Mouse (Mus musculus) midbrain, embryonic 10.5 days (tissue): ENCODE results near the gene Gipc2. TPM values are rescaled to one million over a fixed set of nuclear protein-coding genes. Genes with fewer than 3 reads are reported as not detected.

Experiments used
- DNase-seq: peaks from one replicate; pipeline ENCODE4 v3.0.0-alpha.2; 2017; ENCODE audit warnings: low spot score
- H3K27ac ChIP-seq: fragments of 300-500 bp; sonication (generic); replicated peaks from 2 replicates; pipeline ENCODE4 v1.5.1; 2016; ENCODE audit warnings: mild to moderate bottlenecking
- H3K27me3 ChIP-seq: fragments of 300-500 bp; sonication (generic); 2 replicates; pipeline ENCODE4 v1.6.1; 2016; ENCODE audit warnings: low read depth, mild to moderate bottlenecking; ENCODE audit not compliant: poor library complexity, severe bottlenecking
- H3K36me3 ChIP-seq: fragments of 300-500 bp; sonication (generic); 2 replicates; pipeline ENCODE4 v1.6.1; 2016; ENCODE audit warnings: mild to moderate bottlenecking, moderate library complexity
- H3K4me1 ChIP-seq: fragments of 300-500 bp; sonication (generic); 2 replicates; pipeline ENCODE4 v1.6.1; 2016
- H3K4me3 ChIP-seq: fragments of 300-500 bp; sonication (generic); 2 replicates; pipeline ENCODE4 v1.5.1; 2016; ENCODE audit warnings: mild to moderate bottlenecking, moderate library complexity
- H3K9me3 ChIP-seq: fragments of 300-500 bp; sonication (generic); replicated peaks from 2 replicates; pipeline ENCODE4 v1.6.1; 2016; ENCODE audit warnings: mild to moderate bottlenecking
- WGBS: fragments of 180-500 bp; shearing (Covaris S2); methylation state at CpG from one replicate; pipeline ENCODE4 v1.1.7; 2016; 5-methylcytosine and 5-hydroxymethylcytosine counted together
- polyA plus RNA-seq: library from polyadenylated mRNA; unstranded; fragments of >200 nt; fragmentation: Nextera tagmentation; extraction: Ambion mirVana; gene quantifications from 2 replicates; pipeline ENCODE4 v1.2.1, GENCODE M21; 2016

The Gipc2 gene
- polyA plus RNA-seq, 1 experiment from 2014 or later: 0.95 TPM

GRCm38 (mm10) chr3:152107149-152108002 is 58.7 kb downstream of the Gipc2 start:
- 29% methylated on average over 30 of the region's 30 CpGs for WGBS
- Histone ChIP-seq H3K9me3 (no peaks in the 10 kb centered on the region), H3K27me3 (peaks cover 58% of the 10 kb centered on the region), H3K4me1 (peaks cover 42% of the 10 kb centered on the region), H3K4me3 (peak overlapping the region; percentile 54), H3K27ac (no peak overlapping the region), H3K36me3 (no peaks in the 10 kb centered on the region)
- peak; percentile 59 for DNase-seq

GRCm38 (mm10) chr3:152106225-152107148 is 59.5 kb downstream of the Gipc2 start:
- peaks cover 42% of the 10 kb centered on the region for H3K4me1 ChIP-seq

GRCm38 (mm10) chr3:152105341-152105740 is 60.7 kb downstream of the Gipc2 start:
- H3K36me3 ChIP-seq: no peaks in the 10 kb centered on the region
- H3K4me1 ChIP-seq: peaks cover 36% of the 10 kb centered on the region
- H3K27me3 ChIP-seq: peaks cover 57% of the 10 kb centered on the region
- H3K9me3 ChIP-seq: no peaks in the 10 kb centered on the region
- 4% methylated on average over 14 of the region's 14 CpGs for WGBS
- 0 out of 2 replicates have a peak overlapping the region, but pooled peaks have one; percentile 2 for H3K27ac ChIP-seq
- H3K4me3 ChIP-seq: peak overlapping the region; percentile 54
- DNase-seq: peak; percentile 86

More at GRCm38 (mm10) chr3:152106225-152107148, 59.5 kb downstream of the Gipc2 start:
- H3K27ac ChIP-seq: no peak overlapping the region
- no peaks in the 10 kb centered on the region for H3K36me3 ChIP-seq
- H3K27me3 ChIP-seq: peaks cover 58% of the 10 kb centered on the region
- no peaks in the 10 kb centered on the region for H3K9me3 ChIP-seq
- H3K4me3 ChIP-seq: peak overlapping the region; percentile 54
- 2% methylated on average over 28 of the region's 28 CpGs for WGBS
- DNase-seq: peak; percentile 47

- Histone ChIP-seq H3K4me3 (no peak overlapping the region), H3K9me3 (no peaks in the 10 kb centered on the region), H3K4me1 (peaks cover 33% of the 10 kb centered on the region), H3K27me3 (peaks cover 37% of the 10 kb centered on the region), H3K27ac (no peak overlapping the region), H3K36me3 (no peaks in the 10 kb centered on the region)
- 94% methylated on average over 4 of the region's 4 CpGs for WGBS
- DNase-seq: no peak
These were observed 62.6 kb downstream of the Gipc2 start for GRCm38 (mm10) chr3:152103381-152103780.

DNA sequence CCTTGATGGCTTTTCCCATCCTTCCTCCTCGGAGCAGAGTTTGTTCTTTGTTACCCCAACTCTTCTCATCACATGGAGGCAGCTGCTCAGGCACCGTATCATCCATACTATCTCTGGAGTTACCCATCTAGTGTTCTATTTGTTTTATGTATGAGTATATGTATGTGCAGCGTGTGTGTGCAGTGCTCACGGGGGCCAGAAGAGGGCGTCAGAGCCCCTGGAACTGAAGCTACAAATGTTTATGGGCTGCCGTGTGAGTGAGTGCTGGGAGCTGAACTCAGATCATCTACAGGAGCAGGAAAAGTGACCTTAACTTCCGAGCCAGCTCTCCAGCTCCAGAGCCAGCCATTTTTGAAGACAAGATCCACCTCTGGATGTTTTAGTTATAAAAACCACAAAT is 64.6 kb downstream of the Gipc2 start:
- DNase-seq: no peak
- 93% methylated on average over 7 of the region's 7 CpGs for WGBS
- Histone ChIP-seq H3K9me3 (no peaks in the 10 kb centered on the region), H3K4me1 (peaks cover 19% of the 10 kb centered on the region), H3K36me3 (no peaks in the 10 kb centered on the region), H3K27me3 (peaks cover 22% of the 10 kb centered on the region), H3K27ac (no peak overlapping the region), H3K4me3 (no peak overlapping the region)

- peak overlapping the region; percentile 34; the same call in 1 of the 2 replicates for H3K4me3 ChIP-seq
- 49% methylated on average over 11 of the region's 11 CpGs for WGBS
- no peak for DNase-seq
These were observed 65.8 kb downstream of the Gipc2 start for GRCm38 (mm10) chr3:152100119-152100818.

DNA sequence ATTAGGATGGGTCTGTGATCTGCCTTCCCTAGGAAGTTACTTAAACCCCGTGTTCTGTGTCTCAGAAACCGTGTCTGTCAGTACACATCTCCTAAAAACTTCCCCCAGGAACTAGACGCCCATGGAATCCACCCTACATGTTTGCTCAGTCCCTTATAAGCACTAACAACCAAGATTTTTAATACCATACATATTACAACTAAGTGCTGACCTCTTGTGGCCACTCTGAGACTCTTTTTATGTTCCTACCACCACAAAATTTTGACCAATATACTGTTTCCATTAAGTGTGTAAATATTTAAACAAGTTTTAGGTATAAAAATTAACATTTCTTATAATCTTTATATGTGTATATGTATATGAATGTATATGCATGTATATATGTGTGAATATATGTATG is 71.0 kb downstream of the Gipc2 start:
- DNase-seq: no peak
- Histone ChIP-seq H3K27ac (no peak overlapping the region), H3K4me3 (no peak overlapping the region), H3K36me3 (no peaks in the 10 kb centered on the region), H3K27me3 (0 out of 2 replicates have a peak, but pooled peaks cover 10% of the 10 kb centered on the region), H3K4me1 (0 out of 2 replicates have a peak, but pooled peaks cover 2% of the 10 kb centered on the region), H3K9me3 (no peaks in the 10 kb centered on the region)
- WGBS: 10% methylated on average over 3 of the region's 3 CpGs

More at GRCm38 (mm10) chr3:152100119-152100818, 65.8 kb downstream of the Gipc2 start:
- no peak overlapping the region for H3K27ac ChIP-seq
- peaks cover 7% of the 10 kb centered on the region; the same call in 1 of the 2 replicates for H3K4me1 ChIP-seq
- no peaks in the 10 kb centered on the region for H3K9me3 ChIP-seq
- H3K27me3 ChIP-seq: peaks cover 10% of the 10 kb centered on the region
- H3K36me3 ChIP-seq: no peaks in the 10 kb centered on the region

DNA sequence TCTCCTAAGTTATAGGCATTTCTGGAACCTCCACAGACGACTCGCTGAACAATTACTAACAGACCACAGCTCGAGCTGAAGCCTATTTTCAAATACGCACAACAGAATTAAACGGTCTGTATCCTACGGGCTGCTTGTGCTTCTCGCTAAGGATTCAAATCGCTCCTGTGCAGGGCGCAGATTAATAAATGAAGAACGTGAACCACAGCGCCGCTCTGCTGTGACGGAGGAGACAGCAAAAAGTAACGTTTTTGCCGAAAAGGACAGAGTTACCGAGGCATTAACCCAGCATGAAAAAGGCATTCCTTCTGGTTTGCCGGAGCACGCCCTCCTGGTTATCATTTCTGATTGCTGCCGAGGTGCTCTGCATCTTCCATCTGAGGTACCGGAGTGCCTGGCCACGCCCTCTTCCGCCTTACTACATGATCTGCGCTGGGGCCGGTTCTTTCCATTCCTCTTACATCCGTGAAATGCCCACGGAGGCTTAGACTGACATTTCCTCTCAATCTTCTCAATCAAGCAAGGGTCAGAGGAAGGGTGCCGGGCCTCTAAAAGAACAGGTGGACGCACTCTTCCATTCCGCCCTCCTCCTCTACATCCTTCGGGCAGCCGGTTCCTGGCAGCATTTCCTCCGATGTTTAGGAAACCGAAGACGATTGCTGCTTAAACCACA is 73.5 kb downstream of the Gipc2 start:
- Histone ChIP-seq H3K9me3 (no peaks in the 10 kb centered on the region), H3K36me3 (no peaks in the 10 kb centered on the region), H3K27ac (no peak overlapping the region), H3K4me1 (no peaks in the 10 kb centered on the region), H3K27me3 (0 out of 2 replicates have a peak, but pooled peaks cover 10% of the 10 kb centered on the region), H3K4me3 (peak overlapping the region; percentile 49)
- WGBS: 56% methylated on average over 34 of the region's 34 CpGs
- DNase-seq: no peak

DNA sequence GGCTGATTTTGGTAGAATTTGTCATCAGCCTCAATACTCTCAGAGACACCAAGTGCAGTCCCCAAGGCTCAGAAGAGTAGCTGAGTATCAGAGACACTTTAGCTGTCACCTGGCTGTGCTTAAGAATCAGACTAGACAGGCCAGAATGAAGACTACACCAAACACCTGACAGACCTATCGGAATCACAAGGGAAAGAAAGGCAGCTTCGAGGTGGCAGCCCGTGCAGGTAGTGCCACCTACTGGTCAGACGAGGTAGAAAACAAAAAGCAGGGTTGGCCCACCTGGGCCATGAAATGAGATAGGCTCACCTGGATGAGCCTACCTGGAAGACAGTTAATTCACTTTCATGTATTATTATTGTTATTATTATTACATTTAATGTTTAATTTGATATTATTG is 76.9 kb downstream of the Gipc2 start:
- no peak overlapping the region for H3K4me3 ChIP-seq
- no peak for DNase-seq
- 11% methylated on average over 4 of the region's 4 CpGs for WGBS
- H3K36me3 ChIP-seq: no peaks in the 10 kb centered on the region
- no peak overlapping the region for H3K27ac ChIP-seq
- no peaks in the 10 kb centered on the region for H3K9me3 ChIP-seq
- no peaks in the 10 kb centered on the region for H3K4me1 ChIP-seq
- 0 out of 2 replicates have a peak, but pooled peaks cover 10% of the 10 kb centered on the region for H3K27me3 ChIP-seq

GRCm38 (mm10) chr3:152081381-152081780 is 84.6 kb downstream of the Gipc2 start:
- Histone ChIP-seq H3K27me3 (no peaks in the 10 kb centered on the region), H3K4me3 (no peak overlapping the region), H3K9me3 (no peaks in the 10 kb centered on the region), H3K27ac (no peak overlapping the region), H3K36me3 (no peaks in the 10 kb centered on the region), H3K4me1 (no peaks in the 10 kb centered on the region)
- no peak for DNase-seq
- 93% methylated on average over 3 of the region's 3 CpGs for WGBS

- H3K4me1 ChIP-seq: no peaks in the 10 kb centered on the region
- WGBS: 86% methylated on average over 7 of the region's 7 CpGs
- no peaks in the 10 kb centered on the region for H3K9me3 ChIP-seq
- H3K4me3 ChIP-seq: no peak overlapping the region
- no peak for DNase-seq
- no peaks in the 10 kb centered on the region for H3K36me3 ChIP-seq
- H3K27ac ChIP-seq: no peak overlapping the region
- no peaks in the 10 kb centered on the region for H3K27me3 ChIP-seq
These were observed 89.9 kb downstream of the Gipc2 start for GRCm38 (mm10) chr3:152076088-152076487.
